Mouse (Mus musculus) spleen, adult 2 months (tissue): ENCODE measurements at regions not wholly inside any gene's neighbourhood (a gene's known extent, or its start where the extent isn't known, plus 50 kb on each side); places are given as distances from the start of the nearest gene placed in this dataset.

Experiments used
- CTCF ChIP-seq: fragments of 200-500 bp; IDR thresholded peaks from 2 replicates; pipeline ENCODE4 v1.5.1; 2011; ENCODE audit warnings: mild to moderate bottlenecking, inconsistent platforms; ENCODE audit not compliant: insufficient read depth, insufficient read length, insufficient replicate concordance; ENCODE audit errors: extremely low read depth
- POLR2A ChIP-seq: fragments of 200-500 bp; IDR thresholded peaks from 2 replicates; pipeline ENCODE4 v1.6.1; 2011; ENCODE audit warnings: low read depth, low read length, inconsistent platforms

DNA sequence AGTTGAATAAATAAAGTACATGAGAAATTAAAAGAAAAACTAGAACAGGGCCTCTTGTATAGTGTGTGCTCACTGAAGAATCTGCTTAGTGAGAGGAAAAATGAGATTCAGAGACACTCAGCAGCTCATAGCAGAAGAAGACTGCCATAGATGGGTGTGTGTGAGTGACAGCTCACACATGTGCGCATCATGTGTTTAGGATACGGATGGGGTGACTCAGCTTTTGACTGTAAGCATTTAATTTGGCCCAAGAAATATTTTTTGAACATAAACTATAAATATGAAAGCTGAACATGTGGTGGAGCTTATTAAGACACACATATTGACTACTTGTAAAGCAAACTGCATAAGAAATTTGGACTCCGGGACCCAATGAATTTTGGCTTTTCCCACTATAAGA is 136.1 kb upstream of the 1700025G04Rik start:
- TF ChIP-seq CTCF (no peak), POLR2A (no peak)
